Mouse (Mus musculus) gastrocnemius, postnatal 10 days (tissue): Measurements from ENCODE around the gene Sertad3. TPM values are rescaled to one million over a fixed set of nuclear protein-coding genes. Genes with fewer than 3 reads are reported as not detected.

Experiments
- DNase-seq: peaks from one replicate; pipeline ENCODE4 v3.0.0; 2021; ENCODE audit warnings: mixed read lengths
- total RNA-seq, 2 experiments: library from RNA; stranded (reverse); gene quantifications; 2 replicates each; pipeline ENCODE4 v1.2.3; 2021

Sertad3 gene
- total RNA-seq, 2 experiments from 2014 or later = 9.0 to 13.0 TPM

DNA sequence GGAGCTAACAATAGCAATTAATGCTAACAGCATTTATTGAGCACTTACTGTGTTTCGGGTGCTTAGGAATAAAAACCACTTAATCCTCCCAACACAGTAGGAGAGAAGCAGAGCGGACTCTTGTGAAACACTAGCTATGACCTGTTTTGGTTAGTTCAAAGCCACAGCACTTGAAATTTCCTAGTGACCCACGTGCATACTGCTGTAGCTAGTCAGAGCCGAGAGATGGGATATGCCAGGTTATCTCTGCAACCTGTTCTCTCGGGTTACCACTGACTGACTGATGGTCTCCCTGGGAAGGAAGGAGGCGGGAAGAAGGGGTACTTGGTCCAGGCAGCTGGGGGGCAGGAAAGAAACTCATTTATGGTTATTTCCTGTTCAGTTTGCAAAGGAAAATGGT, 13.1 kb upstream of the Sertad3 start:
- no peak for DNase-seq

DNA sequence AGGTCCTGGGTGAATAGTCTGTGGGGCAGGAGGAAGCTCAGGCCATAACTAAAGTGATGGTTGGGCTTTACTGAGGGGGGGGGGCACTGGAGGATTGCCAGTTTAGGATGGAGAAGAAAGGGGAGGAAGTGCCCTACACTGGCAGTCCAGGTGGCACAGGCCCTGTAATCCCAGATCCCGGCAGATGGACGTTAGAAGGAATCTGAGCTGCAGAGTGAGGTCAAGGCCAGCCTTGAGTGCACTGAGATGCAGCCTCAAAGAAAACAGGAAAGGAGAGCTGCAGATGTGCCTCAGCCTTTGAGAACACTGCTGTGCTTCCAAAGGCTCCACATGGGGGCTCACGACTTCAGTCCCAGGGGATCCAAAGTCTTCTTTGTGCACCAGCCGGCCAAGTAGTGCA, 5.9 kb upstream of the Sertad3 start:
- DNase-seq = no peak

DNA sequence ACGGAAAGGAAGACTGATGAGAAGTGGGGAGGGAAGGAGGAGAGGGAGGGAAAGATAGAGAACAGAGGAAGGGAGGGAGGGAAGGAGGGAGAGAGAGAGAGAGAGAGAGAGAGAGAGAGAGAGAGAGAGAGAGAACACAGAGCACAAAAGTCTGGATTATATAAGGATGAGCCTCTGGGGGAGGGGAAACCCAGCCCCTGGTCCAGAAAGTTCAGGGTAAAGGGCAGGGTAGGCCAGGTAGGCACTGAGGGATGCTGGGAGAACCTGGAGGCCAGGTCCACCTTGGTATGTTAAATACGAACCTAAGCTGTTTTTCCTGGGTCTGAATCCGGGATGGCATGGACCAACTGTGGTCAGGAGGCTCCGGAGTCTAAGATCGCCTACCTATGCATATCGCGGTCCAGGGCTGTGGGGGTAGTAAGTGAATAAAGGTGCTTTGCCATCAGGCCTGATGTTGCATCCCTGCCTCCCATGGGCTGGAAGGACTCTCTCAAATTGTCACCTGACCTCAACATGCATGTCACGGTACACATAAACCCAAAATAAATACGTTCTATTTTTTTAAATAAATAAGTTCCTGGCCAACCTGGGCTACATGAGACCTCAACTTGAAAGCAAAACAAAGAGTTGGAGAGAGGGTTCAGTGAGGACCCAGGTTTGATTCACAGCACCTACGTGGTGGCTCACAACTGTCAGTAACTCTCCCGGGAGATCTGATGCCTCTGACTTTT, 2.0 kb upstream of the Sertad3 start:
- DNase-seq = no peak

DNA sequence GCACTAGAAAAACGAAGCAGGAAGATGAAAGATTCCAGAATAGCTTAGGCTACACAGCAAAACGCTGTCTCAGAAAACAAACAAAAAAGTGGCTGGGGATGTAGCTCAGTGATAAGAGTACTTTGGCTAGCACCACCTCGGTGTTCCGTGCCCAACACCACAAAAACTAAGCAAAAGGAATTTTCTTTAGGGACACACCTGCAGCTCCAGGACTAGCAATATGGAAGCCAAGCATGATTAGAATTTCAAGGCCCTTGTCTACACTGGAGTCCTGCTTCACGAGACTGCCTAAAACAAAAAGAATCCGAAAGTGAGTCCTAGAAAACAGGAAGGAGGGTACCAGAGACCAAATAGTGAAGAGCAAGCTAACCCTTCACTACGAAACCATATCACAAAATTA, 972 bp upstream of the Sertad3 start:
- no peak for DNase-seq

DNA sequence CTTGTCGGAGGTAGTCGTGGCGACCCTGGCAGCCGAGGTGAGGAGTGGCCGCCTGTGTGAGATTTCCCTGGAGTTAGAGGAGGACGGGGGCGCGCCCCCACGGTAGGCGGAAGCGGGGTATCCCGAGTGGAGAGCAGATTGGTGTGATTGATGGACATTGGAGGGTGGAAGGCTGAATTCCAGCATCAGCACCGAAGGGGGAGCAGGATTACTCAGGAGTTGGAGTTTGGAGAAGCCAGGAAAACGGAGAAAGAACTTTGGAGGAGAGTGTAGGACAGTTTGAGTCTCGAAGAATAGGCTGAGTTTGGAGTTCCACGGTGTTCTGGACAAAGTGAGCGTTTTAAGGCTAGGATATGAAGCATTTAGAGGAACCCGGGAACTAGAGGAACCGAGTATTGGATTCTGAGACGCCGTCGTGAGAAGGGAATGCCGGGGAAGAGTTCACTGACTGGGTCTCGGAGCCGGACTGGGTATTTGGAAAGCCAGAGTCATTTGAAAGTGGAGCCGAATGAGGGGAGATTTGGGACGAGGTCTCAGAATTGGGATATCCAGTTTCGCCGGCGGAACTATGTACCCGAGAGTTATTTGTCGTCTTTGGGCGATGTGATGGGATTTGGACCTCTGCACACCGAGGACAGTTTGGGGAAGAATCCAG, 394 bp downstream of the Sertad3 start:
- no peak for DNase-seq

DNA sequence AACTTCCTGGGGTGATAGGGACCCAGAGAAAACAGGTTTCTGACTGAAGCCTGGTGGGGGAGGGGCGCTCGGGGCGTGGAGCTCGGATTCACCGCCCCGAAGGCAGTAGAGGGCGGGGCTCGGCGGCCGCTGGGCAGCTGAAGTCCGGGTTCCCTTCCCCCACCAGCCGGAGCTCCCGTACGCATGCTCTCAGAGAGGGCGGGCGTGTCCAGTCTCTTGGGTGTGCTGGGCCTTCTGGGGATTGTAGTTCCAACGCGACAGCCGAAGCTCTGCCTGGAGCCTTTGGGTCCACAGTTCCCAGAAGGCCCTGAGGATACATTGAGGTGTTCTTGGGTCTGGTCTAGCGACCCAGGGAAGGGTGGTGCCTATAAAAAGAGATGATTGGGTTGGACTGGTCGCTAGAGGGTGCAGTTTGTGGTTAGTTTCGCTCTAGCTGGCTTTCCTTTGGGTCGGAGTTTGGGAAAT, 954 bp downstream of the Sertad3 start:
- DNase-seq = peak; percentile 98

DNA sequence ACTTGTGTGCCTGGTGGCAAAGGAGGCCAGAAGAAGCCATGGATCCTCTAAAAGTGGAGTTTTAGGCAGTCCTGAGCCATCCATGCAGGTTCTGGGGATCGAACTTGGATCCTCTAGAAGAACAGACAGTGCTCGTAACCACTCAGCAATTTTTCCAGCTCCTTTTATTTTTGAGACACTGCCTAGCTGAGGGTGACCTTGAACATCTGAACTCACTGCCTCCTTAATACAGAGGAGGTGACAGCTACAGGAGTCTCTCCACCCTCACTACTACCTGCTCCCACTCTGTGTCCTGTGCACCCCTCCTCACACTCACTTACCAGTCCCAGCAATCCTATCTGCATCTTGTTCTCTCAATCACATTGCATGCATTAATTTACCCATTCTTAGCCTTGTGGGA, 2.0 kb downstream of the Sertad3 start:
- no peak for DNase-seq

DNA sequence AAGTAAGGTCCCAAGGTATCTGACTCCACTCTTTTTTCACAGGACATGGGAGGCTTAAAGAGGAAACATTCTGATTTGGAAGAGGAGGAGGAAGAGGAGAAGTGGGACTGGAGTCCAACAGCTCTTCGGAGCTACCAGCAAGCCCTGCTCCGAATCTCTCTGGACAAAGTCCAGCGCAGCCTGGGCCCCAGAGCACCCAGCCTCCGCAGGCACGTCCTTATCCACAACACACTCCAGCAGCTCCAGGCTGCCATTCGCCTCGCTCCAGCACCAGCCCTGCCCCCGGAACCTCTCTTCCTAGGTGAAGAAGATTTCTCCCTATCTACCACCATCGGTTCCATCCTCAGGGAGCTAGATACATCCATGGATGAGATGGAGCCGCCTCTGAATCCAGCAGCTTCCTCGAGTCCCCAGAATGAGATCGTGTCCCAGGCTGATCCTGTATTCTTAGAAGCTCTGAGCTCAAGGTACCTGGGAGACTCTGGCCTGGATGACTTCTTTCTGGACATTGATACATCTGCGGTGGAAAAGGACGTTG, 2.6 kb downstream of the Sertad3 start:
- DNase-seq = no peak

DNA sequence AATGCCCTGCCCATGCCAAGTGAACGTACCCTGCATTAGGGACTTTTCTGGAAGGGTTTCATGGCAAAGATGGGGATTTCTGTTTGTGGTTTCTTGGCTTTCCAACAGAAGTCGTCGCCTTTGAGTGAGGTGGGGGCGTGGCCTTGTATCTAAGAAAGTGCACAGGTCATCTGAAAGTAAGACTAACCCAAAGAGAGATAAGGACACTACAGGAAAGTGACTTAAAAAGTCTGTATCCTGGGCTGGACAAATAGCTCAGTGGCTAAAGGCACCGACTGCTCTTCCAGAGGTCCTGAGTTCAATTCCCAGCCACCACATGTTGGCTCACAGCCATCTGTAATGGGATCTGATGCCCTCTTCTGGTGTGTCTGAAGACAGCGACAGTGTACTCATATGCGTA, 5.0 kb downstream of the Sertad3 start:
- no peak for DNase-seq

DNA sequence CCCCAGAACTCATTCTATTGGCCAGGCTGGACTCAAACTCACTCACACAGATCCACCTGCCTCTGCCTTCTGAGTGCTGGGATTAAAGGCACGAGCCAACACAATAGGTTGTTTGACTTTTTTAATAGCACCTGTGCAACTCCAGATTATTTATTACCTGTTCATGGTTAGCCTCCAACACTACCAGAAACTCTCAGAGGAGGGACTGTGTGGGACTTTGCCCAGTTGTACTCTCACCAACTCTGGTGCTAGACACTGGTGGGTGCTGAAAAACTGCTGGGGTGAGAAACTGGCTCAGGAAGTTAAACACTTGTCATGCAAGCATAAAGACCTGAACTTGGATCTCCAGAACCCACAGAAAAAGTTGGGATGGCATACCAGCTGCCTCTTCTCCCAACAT, 6.2 kb downstream of the Sertad3 start:
- DNase-seq = no peak

DNA sequence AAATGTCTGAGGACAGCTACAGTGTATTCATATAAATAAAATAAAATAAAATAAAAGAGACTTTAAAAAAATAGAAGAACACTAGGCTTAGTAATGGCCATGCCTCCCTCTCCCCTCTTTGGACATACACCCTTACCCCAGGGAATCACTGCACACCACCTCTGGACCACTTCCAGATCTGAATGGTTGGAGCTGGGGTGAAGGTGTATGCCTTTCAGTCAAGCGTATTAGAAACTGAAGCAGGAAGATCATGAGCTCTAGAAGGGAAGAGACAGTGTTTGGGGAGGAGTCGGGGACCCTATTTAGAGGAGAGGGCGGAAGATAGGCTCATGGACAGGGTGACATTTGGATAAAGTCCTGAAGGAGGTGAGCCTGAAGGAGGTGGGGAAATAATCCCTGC, 6.9 kb downstream of the Sertad3 start:
- DNase-seq = no peak

DNA sequence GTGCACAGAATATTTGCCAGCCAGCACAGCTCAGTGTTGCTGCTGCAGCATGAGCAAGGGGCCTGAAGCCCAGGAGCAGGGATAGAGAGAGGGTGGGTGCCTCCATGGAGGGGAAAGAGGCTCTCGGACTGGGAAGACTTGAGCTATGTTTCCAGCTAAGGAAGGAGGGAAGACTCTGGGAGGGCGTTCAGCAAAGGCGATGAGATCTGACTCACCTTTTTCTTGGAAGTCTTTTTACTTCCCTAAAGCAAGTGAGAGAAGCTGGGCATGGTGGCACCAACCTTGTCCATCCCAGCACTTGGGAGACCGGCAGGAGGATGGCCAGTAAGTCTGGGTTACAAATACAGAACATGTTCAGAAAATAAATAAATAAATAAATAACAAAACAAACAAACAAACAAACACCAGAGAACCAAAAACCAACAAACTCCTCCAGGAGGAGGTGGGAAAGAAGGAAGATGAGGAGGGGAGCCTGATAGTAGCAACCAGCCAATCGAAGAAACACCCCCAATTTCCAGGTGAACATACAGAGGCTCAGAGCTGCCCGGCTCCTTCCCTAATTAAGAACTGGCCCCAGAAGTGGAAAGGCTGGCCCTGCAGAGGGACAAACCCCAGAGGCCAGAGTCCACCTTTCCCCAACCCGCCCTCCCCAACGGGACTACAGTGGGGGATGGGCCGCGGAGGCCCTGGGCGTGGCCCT, 7.5 kb downstream of the Sertad3 start:
- no peak for DNase-seq

DNA sequence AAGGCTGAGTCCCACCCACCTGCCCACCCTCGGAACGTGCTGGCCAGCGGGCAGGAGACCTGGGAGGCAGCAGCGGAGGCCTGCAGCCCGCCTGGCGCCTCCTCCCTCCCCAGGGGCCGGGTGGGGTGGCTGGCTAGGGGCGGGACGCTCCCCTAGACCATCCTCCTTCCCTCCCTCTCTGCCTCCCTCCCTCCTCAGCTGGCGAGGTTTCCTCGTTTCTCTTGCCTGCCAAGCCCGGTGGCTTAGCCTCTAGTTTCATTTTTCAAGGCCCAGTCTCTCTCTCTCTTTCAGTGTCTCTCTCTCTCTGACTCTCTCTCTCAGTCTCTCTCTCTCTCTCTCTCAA, 8.0 kb downstream of the Sertad3 start:
- peak; percentile 91 for DNase-seq

DNA sequence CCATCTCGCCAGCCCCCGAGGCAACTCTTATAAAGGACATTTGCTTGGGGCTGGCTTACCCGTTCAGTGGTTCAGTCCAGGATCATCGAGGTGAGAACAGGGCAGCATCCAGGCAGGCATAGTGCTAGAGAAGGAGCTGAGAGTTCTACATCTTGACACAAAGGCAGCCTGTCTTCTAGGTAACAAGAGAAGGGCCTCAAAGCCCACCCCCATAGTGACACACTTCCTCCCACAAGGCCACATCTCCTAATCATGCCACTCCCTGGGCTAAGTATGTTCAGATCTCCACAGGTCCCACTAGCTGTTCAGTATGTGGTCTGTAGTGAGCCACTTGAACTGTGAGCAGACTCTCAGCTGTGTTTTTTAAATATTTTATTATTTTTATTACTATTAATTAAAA, 10.3 kb downstream of the Sertad3 start:
- DNase-seq = no peak

DNA sequence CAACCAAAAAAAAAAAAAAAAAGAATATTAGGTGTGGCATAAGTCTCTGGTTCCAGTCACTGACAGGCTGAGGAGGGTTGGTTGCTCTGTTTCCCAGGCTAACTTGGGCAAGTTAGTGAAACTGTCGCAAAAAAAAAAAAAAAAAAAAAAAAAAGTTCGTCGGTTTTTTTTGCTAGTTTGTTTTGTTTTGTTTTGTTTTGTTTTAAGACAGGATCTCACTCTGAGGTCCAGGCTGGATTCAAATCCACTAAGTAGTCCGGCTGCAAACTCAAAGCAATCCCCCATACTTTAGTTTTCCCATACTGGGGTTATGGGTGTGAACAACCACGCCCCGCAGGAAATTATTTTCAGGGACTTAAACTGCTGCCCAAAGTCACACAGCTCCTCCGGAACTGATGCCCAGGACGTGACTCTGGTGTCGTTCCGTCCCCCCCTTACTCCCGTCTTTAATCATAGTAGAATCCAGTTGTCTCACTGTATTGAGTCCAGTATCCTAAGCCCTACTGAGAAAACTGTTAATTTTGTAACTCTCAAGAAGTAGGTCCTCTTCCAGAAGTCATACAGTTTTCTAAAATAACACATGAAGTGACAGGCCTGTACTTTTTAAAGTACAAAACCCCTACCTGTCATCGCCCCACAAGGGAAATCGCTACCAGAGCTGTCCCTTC, 12.7 kb downstream of the Sertad3 start:
- DNase-seq = no peak

DNA sequence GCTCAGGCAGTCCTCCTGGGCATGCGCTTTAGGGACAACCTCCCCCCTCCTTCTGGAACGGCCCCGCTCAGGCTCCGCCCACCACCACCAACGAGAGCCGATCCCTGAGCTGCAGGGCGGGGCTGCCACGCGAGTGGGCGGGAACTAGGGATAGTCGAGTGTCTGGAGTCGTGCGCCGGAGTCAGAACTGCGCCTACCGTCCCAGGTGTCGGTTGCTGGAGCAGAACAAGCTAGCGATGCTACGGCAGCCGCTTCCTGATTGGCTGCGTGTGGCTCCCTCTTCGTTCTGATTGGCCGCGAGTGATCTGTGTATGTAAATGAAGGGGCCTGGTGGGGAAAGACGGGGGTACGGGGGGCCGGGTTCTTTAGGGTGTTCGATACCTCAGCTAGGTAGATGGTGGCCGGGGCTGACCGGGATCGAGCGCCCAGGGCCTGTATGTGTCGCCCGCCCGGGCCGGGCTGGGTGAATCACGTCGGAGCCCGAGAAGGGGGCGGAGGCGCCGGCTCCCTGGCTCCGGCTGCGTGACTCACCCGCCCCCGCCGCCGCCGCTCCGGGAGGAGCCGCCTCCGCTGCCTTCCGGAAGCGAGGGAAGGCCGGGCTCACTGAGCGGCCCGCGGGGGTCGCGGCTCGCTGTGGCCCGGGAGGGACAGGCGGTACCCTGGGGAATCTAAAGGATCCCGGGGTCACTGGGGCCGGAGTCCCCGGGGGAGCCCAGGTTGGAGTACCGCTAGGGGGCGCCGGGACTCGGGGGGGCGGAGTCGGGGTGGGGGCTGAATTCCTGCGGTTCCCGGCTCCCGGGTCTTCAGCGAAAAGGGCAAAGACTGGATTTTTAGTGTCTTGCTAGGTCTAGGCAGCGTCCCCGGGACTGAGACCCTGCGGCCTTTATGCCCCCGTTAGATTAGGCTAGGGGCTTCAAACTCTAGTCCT, 13.5 kb downstream of the Sertad3 start, which contains the start of gene Sertad1:
Gene Sertad1, plus strand, starts transcription at position 141 of the 928 bp plus-strand sequence.
- DNase-seq = peak; percentile 99

DNA sequence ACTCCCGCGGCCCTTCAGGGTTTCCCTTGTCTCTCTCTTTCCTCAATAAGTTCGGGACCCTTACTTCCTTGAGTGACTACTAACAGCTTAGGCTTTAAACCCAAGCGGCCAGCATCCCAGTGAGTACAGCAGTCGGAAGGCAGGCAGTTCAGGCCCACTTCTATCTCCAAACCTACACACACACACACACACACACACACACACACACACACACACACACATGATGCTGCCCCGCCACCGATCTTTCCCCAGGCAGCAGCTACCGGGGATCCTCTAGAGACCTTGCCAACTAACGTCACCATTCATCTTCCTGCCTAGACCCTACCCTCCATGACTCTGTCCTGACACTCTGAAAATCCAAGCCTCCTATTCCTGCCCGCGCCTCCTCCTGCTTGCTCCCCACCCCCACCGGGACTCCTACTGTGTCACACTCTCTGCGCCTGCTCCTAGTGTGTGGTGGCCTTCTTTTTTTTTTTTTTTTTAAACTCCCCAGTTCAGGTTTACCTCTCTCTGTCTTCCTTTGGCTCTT, 14.2 kb downstream of the Sertad3 start:
- DNase-seq = peak; percentile 66

DNA sequence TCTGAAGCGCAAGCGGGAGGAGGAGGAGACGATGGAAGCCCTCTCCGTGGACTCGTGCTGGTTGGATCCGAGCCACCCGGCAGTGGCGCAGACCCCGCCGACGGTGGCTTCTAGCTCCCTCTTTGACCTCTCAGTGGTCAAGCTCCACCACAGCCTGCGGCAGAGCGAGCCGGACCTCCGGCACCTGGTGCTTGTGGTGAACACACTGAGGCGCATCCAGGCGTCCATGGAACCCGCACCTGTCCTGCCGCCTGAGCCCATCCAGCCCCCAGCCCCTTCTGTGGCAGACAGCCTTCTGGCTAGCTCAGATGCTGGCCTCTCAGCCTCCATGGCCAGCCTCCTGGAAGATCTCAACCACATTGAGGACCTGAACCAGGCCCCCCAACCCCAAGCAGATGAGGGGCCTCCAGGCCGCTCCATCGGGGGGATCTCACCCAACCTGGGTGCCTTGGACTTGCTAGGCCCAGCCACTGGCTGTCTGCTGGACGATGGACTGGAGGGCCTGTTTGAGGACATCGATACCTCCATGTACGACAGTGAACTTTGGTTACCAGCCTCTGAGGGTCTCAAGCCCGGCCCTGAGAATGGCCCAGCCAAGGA, 15.8 kb downstream of the Sertad3 start:
- no peak for DNase-seq

DNA sequence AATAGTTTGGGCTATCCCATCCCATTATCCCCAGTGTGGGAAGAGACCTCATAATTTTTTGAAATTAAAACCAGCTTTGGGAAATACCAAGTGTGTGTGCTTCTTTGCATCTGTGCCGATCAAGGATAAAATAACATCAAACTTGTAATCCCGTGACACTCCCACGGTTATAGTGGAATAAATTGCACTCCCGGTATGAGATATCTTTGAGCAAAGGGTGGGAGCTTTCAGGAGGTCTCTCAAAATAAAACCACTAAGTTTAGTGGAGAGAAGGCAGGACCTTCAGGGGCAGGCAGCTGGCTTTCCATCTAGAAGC, 16.6 kb downstream of the Sertad3 start:
- DNase-seq = no peak

DNA sequence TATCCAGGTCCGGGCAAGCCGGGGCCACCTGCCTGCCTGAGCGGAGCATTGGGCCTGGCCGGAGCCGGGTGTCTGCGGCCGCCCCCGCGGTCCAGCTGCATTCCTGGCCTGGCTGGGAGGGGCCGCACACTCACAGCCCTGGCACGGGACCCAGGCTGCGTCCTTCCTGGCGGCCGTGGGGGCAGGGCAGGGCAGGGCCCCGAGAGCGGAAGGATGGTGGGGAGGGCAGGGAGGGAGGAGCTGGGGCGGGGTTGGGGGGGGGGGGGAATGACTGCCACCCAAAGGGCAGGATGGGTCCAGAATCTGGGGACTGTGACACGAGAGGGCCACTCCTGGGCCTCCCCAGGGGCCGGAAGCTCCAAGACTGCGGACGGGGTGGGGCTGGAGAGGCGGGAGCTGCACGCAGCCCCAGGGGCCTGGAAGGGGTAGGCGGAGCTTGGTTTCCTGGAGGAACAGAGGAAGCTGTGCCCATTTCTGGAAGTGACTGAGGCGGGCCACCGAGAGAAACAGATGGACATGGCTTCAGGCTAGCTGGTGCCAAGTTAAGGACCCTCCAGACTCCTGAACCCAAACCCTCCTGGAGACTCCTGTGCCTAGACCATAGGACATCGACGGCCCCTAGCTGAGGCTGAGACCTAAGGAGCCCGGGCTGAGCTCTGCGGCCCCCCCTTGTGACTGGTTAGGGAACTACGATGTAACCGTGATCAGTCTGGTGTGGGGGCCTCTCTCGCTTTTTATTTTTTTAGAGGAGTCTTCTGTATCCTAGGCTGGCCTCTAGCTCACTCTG, 17.2 kb downstream of the Sertad3 start:
- peak; percentile 97 for DNase-seq
